Mouse (Mus musculus) forebrain, embryonic 16.5 days (tissue): ENCODE measurements around the gene Gm49380. TPM values are rescaled to one million over a fixed set of nuclear protein-coding genes. Genes with fewer than 3 reads are reported as not detected.
"Not testable (repeated sequence)": the region's sequence is repeated elsewhere in the genome, so short reads cannot be mapped to it uniquely, and the experiment has no call there.

Experiments used
- ATAC-seq: fragments of 200-750 bp; cut with Nextera tagmentation; 2 replicates; pipeline ENCODE4 v1.8.0; 2017; ENCODE audit warnings: mild to moderate bottlenecking, moderate library complexity
- H3K27ac ChIP-seq: fragments of 300-500 bp; sonication (generic); 2 replicates; pipeline ENCODE4 v1.5.1; 2014; ENCODE audit warnings: low read length, control low read depth
- H3K27me3 ChIP-seq: fragments of 300-500 bp; sonication (generic); replicated peaks from 2 replicates; pipeline ENCODE4 v1.6.1; 2014; ENCODE audit warnings: low read length; ENCODE audit not compliant: control insufficient read depth, insufficient read depth
- H3K36me3 ChIP-seq: fragments of 300-500 bp; sonication (generic); 2 replicates; pipeline ENCODE4 v1.6.1; 2014; ENCODE audit not compliant: control insufficient read depth, insufficient read depth
- H3K4me1 ChIP-seq: fragments of 300-500 bp; sonication (generic); replicated peaks from 2 replicates; pipeline ENCODE4 v1.6.1; 2014; ENCODE audit warnings: low read length; ENCODE audit not compliant: control insufficient read depth, insufficient read depth
- H3K4me2 ChIP-seq: fragments of 300-500 bp; sonication (generic); 2 replicates; pipeline ENCODE4 v1.6.1; 2014; ENCODE audit warnings: mild to moderate bottlenecking, low read length, control low read depth
- H3K4me3 ChIP-seq: fragments of 300-500 bp; sonication (generic); replicated peaks from 2 replicates; pipeline ENCODE4 v1.5.1; 2014; ENCODE audit warnings: mild to moderate bottlenecking, low read length, control low read depth
- H3K9ac ChIP-seq: fragments of 300-500 bp; sonication (generic); replicated peaks from 2 replicates; pipeline ENCODE4 v1.6.1; 2014; ENCODE audit warnings: low read depth, low read length, control low read depth
- H3K9me3 ChIP-seq: fragments of 300-500 bp; sonication (generic); 2 replicates; pipeline ENCODE4 v1.6.1; 2016; ENCODE audit warnings: low read length; ENCODE audit not compliant: control insufficient read depth
- WGBS: fragments of 180-500 bp; shearing (Covaris S2); extraction: QIAGEN DNeasy Blood & Tissue Kit; methylation state at CpG from one replicate; pipeline ENCODE4 v1.1.7; 2014; 5-methylcytosine and 5-hydroxymethylcytosine counted together
- polyA plus RNA-seq: library from polyadenylated mRNA; unstranded; fragments of >200 nt; fragmentation: Nextera tagmentation; extraction: Ambion mirVana; gene quantifications from 2 replicates; pipeline ENCODE4 v1.2.1, GENCODE M21; 2015

Gm49380 gene
- polyA plus RNA-seq, 1 experiment from 2014 or later, result 0.16 TPM

GRCm38 (mm10) chr9:44114453-44114852, 1.2 kb upstream of the Gm49380 start:
- Histone ChIP-seq H3K27ac (no peak overlapping the region), H3K9ac (no peak overlapping the region), H3K9me3 (no peaks in the 10 kb centered on the region), H3K4me2 (no peak overlapping the region), H3K27me3 (no peaks in the 10 kb centered on the region), H3K4me1 (peaks cover 14% of the 10 kb centered on the region), H3K36me3 (no peaks in the 10 kb centered on the region), H3K4me3 (no peak overlapping the region)
- WGBS, result 97% methylated on average over 2 of the region's 2 CpGs
- ATAC-seq, result no peak

GRCm38 (mm10) chr9:44111909-44112308, 1.4 kb downstream of the Gm49380 start:
- not testable (repeated sequence) for H3K36me3 ChIP-seq, H3K9ac ChIP-seq, H3K27ac ChIP-seq, ATAC-seq, H3K4me2 ChIP-seq, H3K9me3 ChIP-seq, H3K27me3 ChIP-seq, H3K4me3 ChIP-seq
- 63% methylated on average over 9 of the region's 12 CpGs for WGBS
- H3K4me1 ChIP-seq, result peaks cover 40% of the 10 kb centered on the region

- 30% methylated on average over 9 of the region's 9 CpGs for WGBS
- no peak overlapping the region for H3K9ac ChIP-seq
- no peak for ATAC-seq
These were observed 3.8 kb downstream of the Gm49380 start for GRCm38 (mm10) chr9:44109360-44110095.

GRCm38 (mm10) chr9:44108269-44109055, 4.8 kb downstream of the Gm49380 start:
- H3K36me3 ChIP-seq, result no peaks in the 10 kb centered on the region
- H3K9ac ChIP-seq, result 0 out of 2 replicates have a peak overlapping the region, but pooled peaks have one; percentile 30
- no peak overlapping the region for H3K4me3 ChIP-seq
- WGBS, result 76% methylated on average over 31 of the region's 31 CpGs
- no peaks in the 10 kb centered on the region for H3K27me3 ChIP-seq
- H3K27ac ChIP-seq, result no peak overlapping the region
- H3K9me3 ChIP-seq, result no peaks in the 10 kb centered on the region
- no peak for ATAC-seq
- peak overlapping the region; percentile 35 for H3K4me2 ChIP-seq
- H3K4me1 ChIP-seq, result peaks cover 47% of the 10 kb centered on the region

More at GRCm38 (mm10) chr9:44109360-44110095, 3.8 kb downstream of the Gm49380 start:
- Histone ChIP-seq H3K4me1 (peaks cover 47% of the 10 kb centered on the region), H3K9me3 (no peaks in the 10 kb centered on the region), H3K4me2 (peak overlapping the region; percentile 34), H3K27me3 (no peaks in the 10 kb centered on the region), H3K4me3 (no peak overlapping the region), H3K36me3 (no peaks in the 10 kb centered on the region), H3K27ac (no peak overlapping the region)

- peak overlapping the region; percentile 33 for H3K9ac ChIP-seq
- peak; percentile 18; the same call in 1 of the 2 replicates for ATAC-seq
These were observed 5.6 kb downstream of the Gm49380 start for GRCm38 (mm10) chr9:44107557-44108179.

GRCm38 (mm10) chr9:44107110-44107509, 6.2 kb downstream of the Gm49380 start, which contains the start of gene C1qtnf5:
C1qtnf5 (plus strand) TSS chr9:44107245.
- no peaks in the 10 kb centered on the region for H3K9me3 ChIP-seq
- peak; percentile 65 for ATAC-seq
- H3K36me3 ChIP-seq, result no peaks in the 10 kb centered on the region
- peak within 1 kb of the TSS; percentile 5; the same call in 1 of the 2 replicates for H3K4me3 ChIP-seq
- peak within 1 kb of the TSS; percentile 33 for H3K9ac ChIP-seq
- no peaks in the 10 kb centered on the region for H3K27me3 ChIP-seq
- peaks cover 45% of the 10 kb centered on the region for H3K4me1 ChIP-seq
- 21% methylated on average over 8 of the region's 8 CpGs for WGBS
- H3K4me2 ChIP-seq, result peak within 1 kb of the TSS; percentile 35
- H3K27ac ChIP-seq, result peak within 1 kb of the TSS; percentile 71

More at GRCm38 (mm10) chr9:44107557-44108179, 5.6 kb downstream of the Gm49380 start:
- peak overlapping the region; percentile 71 for H3K27ac ChIP-seq
- H3K4me2 ChIP-seq, result peak overlapping the region; percentile 35
- 30% methylated on average over 25 of the region's 25 CpGs for WGBS
- H3K4me3 ChIP-seq, result peak overlapping the region; percentile 5; the same call in 1 of the 2 replicates
- H3K4me1 ChIP-seq, result peaks cover 47% of the 10 kb centered on the region
- H3K9me3 ChIP-seq, result no peaks in the 10 kb centered on the region
- no peaks in the 10 kb centered on the region for H3K36me3 ChIP-seq
- no peaks in the 10 kb centered on the region for H3K27me3 ChIP-seq

- H3K4me2 ChIP-seq, result peak overlapping the region; percentile 35; the same call in 1 of the 2 replicates
These were observed 6.7 kb downstream of the Gm49380 start for GRCm38 (mm10) chr9:44106596-44106995.

GRCm38 (mm10) chr9:44106182-44106581, 7.1 kb downstream of the Gm49380 start:
- no peaks in the 10 kb centered on the region for H3K27me3 ChIP-seq
- WGBS, result 90% methylated on average over 7 of the region's 7 CpGs
- no peak overlapping the region for H3K4me2 ChIP-seq
- H3K9ac ChIP-seq, result no peak overlapping the region
- ATAC-seq, result no peak
- H3K4me3 ChIP-seq, result no peak overlapping the region
- no peaks in the 10 kb centered on the region for H3K36me3 ChIP-seq
- H3K9me3 ChIP-seq, result no peaks in the 10 kb centered on the region
- no peak overlapping the region for H3K27ac ChIP-seq
- peaks cover 45% of the 10 kb centered on the region for H3K4me1 ChIP-seq

More at GRCm38 (mm10) chr9:44106596-44106995, 6.7 kb downstream of the Gm49380 start:
- Histone ChIP-seq H3K36me3 (no peaks in the 10 kb centered on the region), H3K27me3 (no peaks in the 10 kb centered on the region), H3K4me3 (no peak overlapping the region), H3K4me1 (peaks cover 45% of the 10 kb centered on the region), H3K9me3 (no peaks in the 10 kb centered on the region), H3K9ac (no peak overlapping the region; the same call in 1 of the 2 replicates), H3K27ac (peak overlapping the region; percentile 71; the same call in 1 of the 2 replicates)
- 72% methylated on average over 4 of the region's 4 CpGs for WGBS
- ATAC-seq, result no peak

GRCm38 (mm10) chr9:44105781-44106180, 7.5 kb downstream of the Gm49380 start:
- Histone ChIP-seq H3K36me3 (no peaks in the 10 kb centered on the region), H3K27ac (no peak overlapping the region), H3K9me3 (no peaks in the 10 kb centered on the region), H3K9ac (no peak overlapping the region), H3K4me2 (no peak overlapping the region), H3K4me3 (no peak overlapping the region), H3K4me1 (peaks cover 45% of the 10 kb centered on the region), H3K27me3 (no peaks in the 10 kb centered on the region)
- no peak for ATAC-seq
- WGBS, result 93% methylated on average over 10 of the region's 10 CpGs
